Mouse (Mus musculus): ENCODE results near the gene Tbc1d23.

The Tbc1d23 gene

DNA sequence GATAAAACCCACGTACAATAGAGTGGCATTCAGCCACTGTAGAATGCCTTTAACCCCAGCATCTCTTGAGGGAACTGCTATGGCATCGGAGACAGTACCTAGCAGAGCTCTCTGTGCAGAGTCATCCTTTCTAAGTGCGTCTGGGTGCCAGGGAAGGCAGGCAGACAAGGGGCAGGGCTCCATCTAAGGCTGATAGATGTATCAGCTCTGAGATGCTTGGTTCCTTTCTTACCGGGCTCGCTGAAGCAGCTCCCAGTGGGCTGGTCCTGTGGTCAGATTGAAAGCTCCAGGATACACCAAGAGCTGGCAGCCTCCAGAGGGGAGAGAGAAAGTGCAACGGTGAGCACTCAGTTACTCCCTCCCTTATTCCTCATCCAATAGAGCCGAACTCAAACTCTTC lies 71.5 kb downstream of the Tbc1d23 start:
- peak; percentile 48 for DNase-seq

DNA sequence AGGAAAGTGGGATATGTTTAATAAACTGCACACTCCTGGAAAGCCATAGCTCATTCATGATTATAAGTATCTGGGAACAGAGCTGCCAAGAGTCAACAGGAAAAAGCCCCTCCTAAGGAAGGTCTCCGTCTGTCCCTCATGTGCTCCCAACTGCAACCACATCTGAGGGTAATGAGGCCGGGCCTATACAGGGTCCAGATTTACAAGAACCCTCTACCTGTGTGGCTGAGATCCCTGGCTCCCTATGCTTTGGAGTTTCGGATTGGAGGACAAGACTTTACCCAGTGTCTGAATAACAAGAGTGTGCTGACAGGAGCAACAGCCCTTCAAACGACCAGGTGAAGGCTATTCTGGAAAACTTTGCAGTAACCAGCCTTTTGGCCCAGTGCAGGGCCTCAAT lies 73.6 kb downstream of the Tbc1d23 start:
- DNase-seq = no peak

DNA sequence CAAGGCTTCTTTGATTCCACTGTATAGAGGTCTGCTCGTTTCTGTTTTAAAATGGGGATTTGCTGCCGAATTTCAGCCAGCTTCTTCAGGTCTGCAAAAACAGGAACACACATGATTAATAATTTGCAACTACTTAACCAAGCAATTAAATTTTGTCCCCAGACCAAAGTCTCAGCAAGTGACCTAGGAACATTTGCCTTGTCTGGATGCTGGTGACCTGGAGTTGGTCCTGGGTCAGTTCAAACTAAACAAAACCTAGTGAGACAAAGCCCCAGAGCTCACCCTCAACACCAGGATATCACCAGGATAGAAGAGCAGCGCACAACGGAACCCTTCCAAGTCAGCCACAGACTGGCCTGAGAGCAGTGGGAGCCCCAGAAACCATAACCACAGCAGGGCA lies 74.2 kb downstream of the Tbc1d23 start:
- no peak for DNase-seq

DNA sequence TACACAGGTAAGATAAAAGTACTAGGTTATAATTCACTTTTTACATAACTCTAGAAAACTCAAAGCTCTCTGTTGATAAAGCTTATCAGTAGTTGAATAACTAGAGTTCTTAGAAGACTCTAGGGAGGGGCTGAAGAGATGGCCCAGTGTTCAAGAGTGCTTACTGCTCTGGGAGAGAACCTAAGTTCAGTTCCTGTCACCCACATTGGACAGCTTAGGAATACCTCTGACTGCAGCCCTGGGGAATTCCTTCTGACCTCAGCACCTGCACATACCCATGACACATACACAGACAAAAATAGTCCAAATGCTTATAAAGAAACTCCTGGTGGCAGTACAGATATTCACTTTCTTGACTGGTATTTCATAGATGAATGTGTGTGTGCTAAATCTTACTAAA lies 75.4 kb downstream of the Tbc1d23 start:
- no peak for DNase-seq

GRCm38 (mm10) chr16:57151437-57151836 lies 79.9 kb downstream of the Tbc1d23 start:
- DNase-seq = no peak

GRCm38 (mm10) chr16:57144741-57145140 lies 86.6 kb downstream of the Tbc1d23 start:
- no peak for DNase-seq

DNA sequence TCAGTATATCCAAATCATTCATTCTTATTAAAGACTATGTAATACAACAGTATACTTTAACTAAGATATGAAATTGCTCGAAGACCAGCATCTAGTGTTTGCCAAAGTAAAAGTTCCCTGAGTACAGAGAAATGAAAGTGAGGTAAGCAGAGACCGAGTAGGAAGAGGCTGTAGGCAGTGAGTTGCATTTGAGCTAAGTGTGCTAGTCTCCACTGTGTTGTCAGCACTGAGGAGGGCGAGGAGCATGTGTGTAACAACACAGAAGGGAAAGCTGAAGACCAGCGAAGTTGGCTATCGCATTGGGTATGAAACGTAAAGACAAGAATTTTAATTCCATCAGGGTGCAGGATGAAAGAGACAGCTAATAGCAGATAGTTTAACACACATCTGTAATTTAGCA lies 97.7 kb downstream of the Tbc1d23 start:
- DNase-seq = no peak

DNA sequence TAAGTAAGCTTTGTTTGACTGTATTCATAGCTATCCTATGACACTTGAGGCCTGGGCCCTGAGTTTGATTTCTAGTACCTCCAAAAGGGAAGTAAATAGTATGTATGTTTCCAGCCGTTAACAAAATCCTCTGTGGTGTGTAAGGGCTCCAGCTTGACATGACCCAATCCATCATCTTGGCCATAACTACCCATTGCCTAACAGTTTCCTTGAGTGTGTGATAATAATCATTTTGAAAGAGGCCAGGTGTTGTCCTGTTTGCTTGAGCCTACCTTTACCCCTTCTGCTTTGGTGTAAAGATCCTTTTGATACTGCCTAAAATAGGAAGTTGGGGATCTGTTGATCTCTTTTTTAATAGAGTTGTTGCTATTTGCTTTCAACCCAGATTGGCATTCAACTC lies 99.0 kb downstream of the Tbc1d23 start:
- no peak for DNase-seq

- no peak for DNase-seq
Measured at GRCm38 (mm10) chr16:57131544-57131943, 99.8 kb downstream of the Tbc1d23 start.

DNA sequence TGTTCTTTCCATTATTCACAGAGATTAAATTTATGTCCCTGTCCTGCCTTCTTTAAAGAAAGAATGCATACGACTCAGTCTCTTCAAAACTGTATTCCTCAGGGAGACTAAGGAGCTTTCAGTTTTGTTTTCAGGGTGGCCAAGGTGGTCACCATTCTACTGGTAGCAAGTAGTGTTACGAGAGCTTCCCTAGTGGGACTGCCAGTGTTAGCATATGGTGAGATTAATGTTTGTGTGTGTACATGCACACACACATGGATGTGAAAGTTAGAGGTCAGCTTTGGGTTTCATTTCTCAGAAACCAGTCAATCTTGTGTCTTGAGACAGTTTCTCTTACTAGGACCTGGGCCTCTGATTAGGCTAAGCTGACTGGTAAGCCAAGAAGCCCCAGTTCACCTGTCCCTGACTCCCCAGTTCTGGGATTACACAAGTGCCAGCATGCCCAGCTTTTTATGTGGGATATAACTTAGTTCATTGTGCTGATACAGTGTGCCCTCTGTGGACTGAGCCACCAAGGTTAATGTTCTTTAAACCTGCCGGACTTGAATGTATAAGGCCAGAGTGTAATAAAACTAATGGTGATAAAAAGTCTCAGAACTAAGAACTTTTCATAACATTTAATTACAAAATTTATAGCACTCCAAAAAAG lies 100.4 kb downstream of the Tbc1d23 start:
- DNase-seq = no peak

- DNase-seq = no peak
Measured at GRCm38 (mm10) chr16:57127825-57128224, 103.5 kb downstream of the Tbc1d23 start.

GRCm38 (mm10) chr16:57126268-57126667 lies 105.0 kb downstream of the Tbc1d23 start:
- no peak for DNase-seq

DNA sequence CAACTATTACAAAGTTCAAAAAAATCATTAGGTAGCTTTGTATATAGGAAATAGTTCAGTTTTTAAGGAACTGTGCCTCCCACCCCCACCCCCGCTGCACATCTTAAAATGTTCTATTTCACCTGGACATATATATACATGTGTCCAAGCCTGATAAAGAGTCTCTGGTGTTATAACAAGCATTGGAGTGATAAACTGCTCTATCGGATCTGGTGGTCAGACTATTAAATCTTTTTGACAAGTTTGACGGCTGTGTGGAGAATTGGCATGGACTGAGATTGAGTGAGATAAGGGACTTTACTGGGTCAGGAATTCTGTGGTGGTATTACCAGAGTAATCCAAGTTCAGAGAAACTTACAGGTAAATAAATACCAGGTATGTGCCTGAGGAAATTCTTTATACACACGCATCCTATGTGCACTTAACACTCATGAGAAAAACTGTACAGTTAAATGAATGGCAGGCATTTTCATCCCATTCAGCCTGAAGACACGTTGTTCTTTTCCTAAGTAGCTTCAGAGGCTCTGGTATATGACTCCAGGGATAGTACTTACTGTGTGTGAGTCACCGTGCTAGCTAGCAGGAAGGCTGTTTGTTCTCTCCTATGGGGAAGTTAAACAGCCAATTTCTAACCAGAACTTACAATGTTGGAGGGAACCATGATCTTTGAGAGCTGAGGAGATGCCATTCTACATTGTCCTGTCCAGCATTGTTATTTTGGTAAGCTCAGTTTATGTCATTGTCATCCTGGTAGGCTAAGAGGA lies 108.4 kb downstream of the Tbc1d23 start:
- DNase-seq = no peak

- DNase-seq = no peak
Measured at GRCm38 (mm10) chr16:57121816-57122415, 109.4 kb downstream of the Tbc1d23 start.

- peak; percentile 96 for DNase-seq
Measured at GRCm38 (mm10) chr16:57120913-57121815, 110.1 kb downstream of the Tbc1d23 start, which contains the start of gene Tomm70a. TSS of gene Tomm70a (plus strand) at chr16:57121703.
